Mouse (Mus musculus) gastrocnemius, adult 8-10 months (tissue): ENCODE measurements around the gene Ankrd35. TPM values are rescaled to one million over a fixed set of nuclear protein-coding genes. Genes with fewer than 3 reads are reported as not detected.
"Not testable (repeated sequence)": the region's sequence is repeated elsewhere in the genome, so short reads cannot be mapped to it uniquely, and the experiment has no call there.

ENCODE experiments used
- DNase-seq, 2 experiments: peaks; one replicate each; pipeline ENCODE4 v3.0.0; 2022; ENCODE audit warnings: low spot score in 2 of 2
- total RNA-seq, 4 experiments: library from RNA; stranded (reverse); gene quantifications; 2 replicates each; pipeline ENCODE4 v1.2.4; 2022

Ankrd35 gene
- total RNA-seq, 4 experiments from 2014 or later, result 0.24 to 0.48 (median 0.40) TPM

- no peak for DNase-seq
Observed at GRCm38 (mm10) chr3:96671519-96671918, 1.6 kb downstream of the Ankrd35 start.

- no peak for DNase-seq
Observed at GRCm38 (mm10) chr3:96673514-96673913, 3.6 kb downstream of the Ankrd35 start.

- no peak for DNase-seq
Observed at GRCm38 (mm10) chr3:96674442-96674841, 4.5 kb downstream of the Ankrd35 start.

GRCm38 (mm10) chr3:96675171-96675570 lies 5.2 kb downstream of the Ankrd35 start:
- no peak for DNase-seq

GRCm38 (mm10) chr3:96675690-96676089 lies 5.8 kb downstream of the Ankrd35 start:
- DNase-seq, result no peak

GRCm38 (mm10) chr3:96678456-96678855 lies 8.5 kb downstream of the Ankrd35 start:
- no peak for DNase-seq

- DNase-seq, result no peak
Observed at GRCm38 (mm10) chr3:96679159-96679674, 9.3 kb downstream of the Ankrd35 start.

- no peak for DNase-seq
Observed at GRCm38 (mm10) chr3:96680269-96680956, 10.5 kb downstream of the Ankrd35 start.

GRCm38 (mm10) chr3:96683496-96683895 lies 13.6 kb downstream of the Ankrd35 start:
- DNase-seq, result no peak

- no peak for DNase-seq
Observed at GRCm38 (mm10) chr3:96684151-96684821, 14.4 kb downstream of the Ankrd35 start.

- no peak for DNase-seq
Observed at GRCm38 (mm10) chr3:96684822-96685156, 14.9 kb downstream of the Ankrd35 start.

GRCm38 (mm10) chr3:96686057-96686456 lies 16.1 kb downstream of the Ankrd35 start:
- DNase-seq, result not testable (repeated sequence)

- no peak for DNase-seq
Observed at GRCm38 (mm10) chr3:96688854-96689253, 18.9 kb downstream of the Ankrd35 start.

- no peak for DNase-seq
Observed at GRCm38 (mm10) chr3:96690298-96690697, 20.4 kb downstream of the Ankrd35 start.

- no peak for DNase-seq
Observed at GRCm38 (mm10) chr3:96692506-96692905, 22.6 kb downstream of the Ankrd35 start.

- no peak for DNase-seq
Observed at GRCm38 (mm10) chr3:96693579-96693978, 23.6 kb downstream of the Ankrd35 start.

- DNase-seq, result peak; percentile 68 to 76
Observed at GRCm38 (mm10) chr3:96696198-96696765, 26.4 kb downstream of the Ankrd35 start, which contains the start of gene Pias3. Gene Pias3, plus strand, starts transcription at chr3:96696384.

GRCm38 (mm10) chr3:96696766-96697732 lies 27.1 kb downstream of the Ankrd35 start:
- DNase-seq, result peak; percentile 82 to 88

GRCm38 (mm10) chr3:96698993-96699690 lies 29.2 kb downstream of the Ankrd35 start:
- DNase-seq, result no peak

GRCm38 (mm10) chr3:96700376-96700775 lies 30.4 kb downstream of the Ankrd35 start:
- DNase-seq, result no peak

- no peak for DNase-seq
Observed at GRCm38 (mm10) chr3:96701003-96701402, 31.1 kb downstream of the Ankrd35 start.
